Mouse (Mus musculus): ENCODE results near the gene Cog3. TPM values are rescaled to one million over a fixed set of nuclear protein-coding genes. Genes with fewer than 3 reads are reported as not detected.
A peak's percentile ranks its signal among the peaks of the same experiment; 100 is the strongest.

Gene Cog3
- total RNA-seq, 2 experiments from 2014 or later, result 21.1 to 26.1 TPM

- ATAC-seq (replicated peaks; ENCODE audit: poor library complexity, severe bottlenecking), result peak; percentile 72
Measured at GRCm38 (mm10) chr14:75767492-75768274, 13.4 kb upstream of the Cog3 start.

GRCm38 (mm10) chr14:75761028-75761805 is 6.9 kb upstream of the Cog3 start:
- ATAC-seq (replicated peaks; ENCODE audit: poor library complexity, severe bottlenecking), result peak; percentile 87

GRCm38 (mm10) chr14:75758401-75758800 is 4.1 kb upstream of the Cog3 start:
- ATAC-seq (replicated peaks; ENCODE audit: poor library complexity, severe bottlenecking), result no peak

- no peak for ATAC-seq (replicated peaks; ENCODE audit: poor library complexity, severe bottlenecking)
Measured at GRCm38 (mm10) chr14:75757821-75758220, 3.5 kb upstream of the Cog3 start.

- no peak for ATAC-seq (replicated peaks; ENCODE audit: poor library complexity, severe bottlenecking)
Measured at GRCm38 (mm10) chr14:75756971-75757370, 2.7 kb upstream of the Cog3 start.

- no peak for ATAC-seq (replicated peaks; ENCODE audit: poor library complexity, severe bottlenecking)
Measured at GRCm38 (mm10) chr14:75753206-75753605, 1.1 kb downstream of the Cog3 start.

- ATAC-seq (replicated peaks; ENCODE audit: poor library complexity, severe bottlenecking), result no peak
Measured at GRCm38 (mm10) chr14:75751040-75751439, 3.3 kb downstream of the Cog3 start.

GRCm38 (mm10) chr14:75749123-75749522 is 5.2 kb downstream of the Cog3 start:
- ATAC-seq (replicated peaks; ENCODE audit: poor library complexity, severe bottlenecking), result no peak

GRCm38 (mm10) chr14:75747960-75748359 is 6.4 kb downstream of the Cog3 start:
- no peak for ATAC-seq (replicated peaks; ENCODE audit: poor library complexity, severe bottlenecking)

- no peak for ATAC-seq (replicated peaks; ENCODE audit: poor library complexity, severe bottlenecking)
Measured at GRCm38 (mm10) chr14:75741904-75742303, 12.4 kb downstream of the Cog3 start.

GRCm38 (mm10) chr14:75735597-75735996 is 18.7 kb downstream of the Cog3 start:
- ATAC-seq (replicated peaks; ENCODE audit: poor library complexity, severe bottlenecking), result peak; percentile 35

GRCm38 (mm10) chr14:75732631-75733030 is 21.7 kb downstream of the Cog3 start:
- no peak for ATAC-seq (replicated peaks; ENCODE audit: poor library complexity, severe bottlenecking)

- no peak for ATAC-seq (replicated peaks; ENCODE audit: poor library complexity, severe bottlenecking)
Measured at GRCm38 (mm10) chr14:75731361-75731760, 23.0 kb downstream of the Cog3 start.

GRCm38 (mm10) chr14:75728111-75728510 is 26.2 kb downstream of the Cog3 start:
- ATAC-seq (replicated peaks; ENCODE audit: poor library complexity, severe bottlenecking), result no peak

- peak; percentile 82 for ATAC-seq (replicated peaks; ENCODE audit: poor library complexity, severe bottlenecking)
Measured at GRCm38 (mm10) chr14:75727046-75727445, 27.3 kb downstream of the Cog3 start.

- no peak for ATAC-seq (replicated peaks; ENCODE audit: poor library complexity, severe bottlenecking)
Measured at GRCm38 (mm10) chr14:75722816-75723215, 31.5 kb downstream of the Cog3 start.

- ATAC-seq (replicated peaks; ENCODE audit: poor library complexity, severe bottlenecking), result peak; percentile 89
Measured at GRCm38 (mm10) chr14:75721977-75722563, 32.2 kb downstream of the Cog3 start.

GRCm38 (mm10) chr14:75720121-75720520 is 34.2 kb downstream of the Cog3 start:
- no peak for ATAC-seq (replicated peaks; ENCODE audit: poor library complexity, severe bottlenecking)

GRCm38 (mm10) chr14:75716410-75716809 is 37.9 kb downstream of the Cog3 start:
- no peak for ATAC-seq (replicated peaks; ENCODE audit: poor library complexity, severe bottlenecking)

- no peak for ATAC-seq (replicated peaks; ENCODE audit: poor library complexity, severe bottlenecking)
Measured at GRCm38 (mm10) chr14:75713661-75714060, 40.7 kb downstream of the Cog3 start.

GRCm38 (mm10) chr14:75712687-75713086 is 41.6 kb downstream of the Cog3 start:
- no peak for ATAC-seq (replicated peaks; ENCODE audit: poor library complexity, severe bottlenecking)
